20 mouse cellular contexts compared by ENCODE assay signal in the genomic region with DNA sequence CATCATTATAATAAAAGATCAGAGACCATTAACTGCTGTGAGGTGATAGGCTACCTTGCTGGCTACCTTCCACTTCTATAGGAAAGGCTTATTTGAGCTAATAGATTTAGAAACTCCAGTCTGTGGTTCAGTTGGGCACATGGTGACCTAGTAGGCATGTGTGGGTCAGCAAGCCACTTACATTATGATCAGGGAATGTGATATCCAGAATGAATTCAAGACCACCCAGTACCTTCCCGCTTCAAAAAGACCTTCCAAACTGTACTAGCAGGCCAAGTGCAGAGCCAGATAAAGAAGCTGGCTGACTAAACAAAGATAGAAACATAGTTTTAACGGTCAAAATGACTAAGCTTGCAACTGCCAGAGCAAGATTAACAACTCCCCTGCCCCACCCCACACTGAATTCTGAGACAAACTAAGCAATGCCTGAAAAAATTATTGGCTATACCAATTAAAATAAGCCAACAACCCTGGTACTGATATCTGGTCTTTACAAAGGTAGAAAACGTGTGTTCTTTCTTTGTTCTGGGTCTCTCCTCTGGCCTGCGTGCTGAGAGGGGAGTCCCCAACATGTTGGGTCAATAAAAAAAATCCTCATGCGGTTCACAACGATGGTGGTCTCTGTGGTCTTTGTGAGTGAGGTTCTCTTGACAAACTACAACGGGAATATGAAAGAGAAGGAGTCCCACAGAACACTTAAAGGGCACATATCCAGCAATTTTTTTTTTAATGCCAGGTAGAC. TPM values are rescaled to one million over a fixed set of nuclear protein-coding genes. Genes with fewer than 3 reads are reported as not detected.
DNase-seq lines count a peak whose midpoint lies in the region; ATAC-seq and TF ChIP-seq lines count a peak whose summit lies in the region.
"Had no signal": no experiment of that assay in that cellular context is flagged by ENCODE, and none has a peak within 500 bp of the region (broad histone marks: within the 10 kb centered on the region; RNA-seq: fewer than 3 reads in every experiment).

No protein-coding gene starts in this region.

- DNase-seq in spleen, adult 12 weeks (ENCODE audit: low spot score) = peak; percentile 65
- DNase-seq in spleen, postnatal 10 days (ENCODE audit: low spot score in 2 of 2) = no peak
- peak; percentile 83 for DNase-seq in c-Kit-positive CD71-positive TER-119-positive erythroid progenitor cells, embryonic 14.5 days (ENCODE audit: low spot score)
- peak; percentile 81 to 83 (median 83) for DNase-seq in liver, embryonic 14.5 days (ENCODE audit: low read depth in 3 of 3, low spot score in 3 of 3)
- DNase-seq in urinary bladder, postnatal 25 days (ENCODE audit: low spot score) = no peak
- no peak for DNase-seq in gastrocnemius, postnatal 4 days (ENCODE audit: low spot score in 2 of 2)
- DNase-seq in layer of hippocampus, adult 11-12 months (ENCODE audit: low spot score) = no peak
- DNase-seq: adrenal gland, postnatal 36 days; cerebellum, adult 11-12 months; forebrain, postnatal 0 days; gastrocnemius, adult 2 months; heart, adult 2 months; midbrain, embryonic 14.5 days; spleen, adult 18-20 months had no signal

- peak; percentile 100 for TF ChIP-seq EP300 in liver, embryonic 14.5 days (IDR thresholded peaks at IDR 0.05; ENCODE audit: low read depth)

- no peaks in the 10 kb centered on the region for H3K27me3 ChIP-seq in liver, embryonic 14.5 days (ENCODE audit: control insufficient read depth, insufficient read depth, low read length)

- H3K4me2 ChIP-seq in liver, embryonic 14.5 days (ENCODE audit: low read depth) = peak overlapping the region; percentile 60

- H3K4me3 ChIP-seq in liver, embryonic 14.5 days (ENCODE audit: insufficient read depth in 1 of 2, low read depth in 2 of 2, low read length in 2 of 2) = no peak overlapping the region
- H3K4me3 ChIP-seq: gastrocnemius, adult 2 months; heart, adult 2 months had no signal

- WGBS in liver, embryonic 14.5 days (ENCODE audit: insufficient replicate concordance) = 20% methylated on average over 7 of the region's 7 CpGs

- H3K4me1 ChIP-seq in liver, embryonic 14.5 days (replicated peaks; ENCODE audit: control insufficient read depth in 2 of 2, insufficient read depth in 2 of 2, low read length in 1 of 2) = peaks cover 66 to 74% of the 10 kb centered on the region in 2 experiments

- no peaks in the 10 kb centered on the region for H3K36me3 ChIP-seq in liver, embryonic 14.5 days (replicated peaks; ENCODE audit: control insufficient read depth, insufficient read depth, low read depth)

- ATAC-seq in liver, embryonic 14.5 days (ENCODE audit: insufficient read depth) = peak; percentile 88
- ATAC-seq: activated CD4-positive, CD25-positive, alpha-beta regulatory T cell, adult 4 months; forebrain, postnatal 0 days had no signal

- no peak for TF ChIP-seq CTCF in liver, embryonic 14.5 days (IDR thresholded peaks at IDR 0.05; ENCODE audit: low read depth)

- peak overlapping the region; percentile 98 for H3K27ac ChIP-seq in liver, embryonic 14.5 days
- H3K27ac ChIP-seq: gastrocnemius, adult 2 months; heart, adult 2 months; kidney, postnatal 0 days; macrophage had no signal

- no peaks in the 10 kb centered on the region for H3K9me3 ChIP-seq in liver, embryonic 14.5 days (ENCODE audit: control insufficient read depth, low read length)

- H3K9ac ChIP-seq in liver, embryonic 14.5 days (replicated peaks) = peak overlapping the region; percentile 75
- H3K9ac ChIP-seq: forebrain, postnatal 0 days had no signal

RNA-seq across cellular contexts. Expression of a gene that starts 20.2 kb away (rescaled TPM):
- 12.0 and 14.6 TPM in 2 replicates for polyA plus RNA-seq in liver, embryonic 14.5 days (2012; rRNA removed)
- 28.4 and 29.9 TPM in 2 replicates for polyA plus RNA-seq in liver, embryonic 14.5 days (2014; fragmentation: Nextera tagmentation; extraction: Ambion mirVana)
- not detected for total RNA-seq in gastrocnemius, postnatal 4 days (2021)
- total RNA-seq: adrenal gland, postnatal 36 days; forebrain, postnatal 0 days; gastrocnemius, adult 2 months; heart, adult 2 months; layer of hippocampus, adult 8-10 months; liver, adult 2 months had no signal
- polyA plus RNA-seq: activated CD4-positive, CD25-positive, alpha-beta regulatory T cell, adult 4 months; cortical plate, adult 2 months; forebrain, postnatal 0 days; heart, adult 2 months; kidney, postnatal 0 days; liver, adult 2 months; midbrain, embryonic 14.5 days had no signal

Comparison
In these comparisons a context has a peak if more than half of its experiments do, and no peak if none do; other contexts are left out.
1. DNase-seq: peak in spleen, adult 12 weeks (single experiment), c-Kit-positive CD71-positive TER-119-positive erythroid progenitor cells, embryonic 14.5 days (single experiment) and liver, embryonic 14.5 days (3 of 3); none in spleen, postnatal 10 days (0 of 2), urinary bladder, postnatal 25 days (single experiment), gastrocnemius, postnatal 4 days (0 of 2) and layer of hippocampus, adult 11-12 months (single experiment).